Mouse (Mus musculus): ENCODE measurements around the gene Fkbp10.

DNA sequence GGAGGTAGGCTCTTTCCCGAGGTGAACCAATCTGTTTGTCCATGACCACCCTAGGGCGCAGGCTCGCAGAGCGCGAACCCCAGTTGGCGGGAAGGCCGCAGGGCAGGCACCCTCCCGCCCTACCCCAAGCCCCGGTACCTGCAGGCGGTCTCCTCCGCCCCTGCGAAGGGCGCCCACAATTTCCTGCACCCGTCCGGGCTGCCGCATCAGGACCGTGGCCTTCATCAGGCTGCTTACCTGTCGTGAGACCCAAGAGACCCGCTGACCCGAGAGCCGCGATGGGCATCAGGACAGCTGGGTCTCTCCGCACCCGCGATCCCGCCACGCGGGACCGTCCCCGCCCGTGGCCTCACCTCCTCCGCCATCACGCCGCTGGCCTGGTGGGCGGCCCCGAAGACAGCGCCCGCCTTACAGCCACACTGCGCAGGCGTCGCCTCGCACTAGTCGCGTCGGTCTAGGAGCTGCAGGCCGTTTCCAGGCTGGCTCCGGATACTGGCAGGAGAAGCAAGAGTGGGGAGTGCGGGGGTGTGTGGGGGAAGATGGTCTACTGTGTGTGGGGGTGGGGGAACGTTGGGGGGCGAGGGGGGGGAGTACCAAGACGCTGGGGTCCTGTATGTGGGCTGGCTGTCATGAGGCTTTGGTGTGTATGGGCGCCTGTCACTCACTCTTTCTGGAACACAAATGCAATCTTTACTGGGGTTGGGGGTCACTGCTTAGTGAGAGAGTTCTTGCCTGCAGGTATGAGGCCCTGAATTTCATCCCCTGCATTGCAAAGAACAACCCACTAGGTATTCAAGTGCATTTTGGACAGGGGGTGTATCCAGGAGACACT, 25.4 kb downstream of the Fkbp10 start:
- no peak for TF ChIP-seq CTCF (IDR thresholded peaks at IDR 0.05; ENCODE audit: low read depth)
- TF ChIP-seq EP300 (IDR thresholded peaks at IDR 0.05; ENCODE audit: low read depth): no peak

Data from liver, embryonic 14.5 days (tissue).